Mouse (Mus musculus): Measurements from ENCODE around the gene Camk1d.

DNA sequence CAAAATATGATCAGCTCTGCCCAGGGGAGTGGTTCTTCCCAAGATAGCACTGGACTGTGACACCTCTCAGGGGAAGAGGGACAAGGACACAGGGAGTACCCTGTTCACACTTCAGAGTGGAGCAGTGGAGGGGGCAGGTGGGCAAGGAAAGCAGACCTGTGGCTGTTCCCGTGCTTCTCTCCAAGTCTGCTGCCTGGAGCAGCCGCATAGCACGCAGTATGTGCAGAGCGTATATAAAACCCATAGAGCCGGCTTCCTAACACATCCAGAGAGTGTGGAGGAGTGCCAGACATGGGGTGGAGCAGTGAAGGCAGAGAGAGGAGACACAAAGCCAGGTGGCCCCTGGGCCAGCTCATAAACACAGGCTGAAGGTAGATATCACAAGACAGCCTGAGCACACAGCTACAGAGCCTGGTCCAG is 256.2 kb downstream of the Camk1d start:
- TF ChIP-seq ZC3H11A (IDR thresholded peaks at IDR 0.05; ENCODE audit: low read depth, low read length) (no peak), POLR2A (IDR thresholded peaks at IDR 0.05; ENCODE audit: low read depth, low read length) (no peak), UBTF (IDR thresholded peaks at IDR 0.05; ENCODE audit: low read depth, low read length) (no peak), E2F4 (IDR thresholded peaks at IDR 0.05; ENCODE audit: insufficient replicate concordance, low read depth, low read length) (no peak), HCFC1 (IDR thresholded peaks at IDR 0.05; ENCODE audit: low read depth, low read length) (no peak), MAX (IDR thresholded peaks at IDR 0.05; ENCODE audit: low read length) (no peak), GABPA (IDR thresholded peaks at IDR 0.05; ENCODE audit: insufficient replicate concordance, low read depth, low read length) (no peak), SIN3A (IDR thresholded peaks at IDR 0.05; ENCODE audit: low read length) (no peak)
